Mouse (Mus musculus) limb, embryonic 14.5 days (tissue): ENCODE results near the gene Lhb. TPM values are rescaled to one million over a fixed set of nuclear protein-coding genes. Genes with fewer than 3 reads are reported as not detected.
A peak's percentile ranks its signal among the peaks of the same experiment; 100 is the strongest.
"Not testable (repeated sequence)": the region's sequence is repeated elsewhere in the genome, so short reads cannot be mapped to it uniquely, and the experiment has no call there.

ENCODE experiments used
- ATAC-seq: fragments of 200-750 bp; cut with Nextera tagmentation; 2 replicates; pipeline ENCODE4 v1.8.0; 2017; ENCODE audit warnings: low read depth, moderate number of reproducible peaks, moderate TSS enrichment; ENCODE audit not compliant: low FRiP score
- DNase-seq: peaks from one replicate; pipeline ENCODE4 v3.0.0-alpha.2; 2015; ENCODE audit warnings: low spot score
- H3K27ac ChIP-seq: fragments of 300-500 bp; sonication (generic); replicated peaks from 2 replicates; pipeline ENCODE4 v1.5.1; 2014; ENCODE audit warnings: low read depth, mild to moderate bottlenecking, low read length, moderate library complexity, mixed read lengths
- H3K27me3 ChIP-seq: fragments of 300-500 bp; sonication (generic); 2 replicates; pipeline ENCODE4 v1.6.1; 2014; ENCODE audit warnings: low read length, mixed read lengths; ENCODE audit not compliant: control insufficient read depth, insufficient read depth
- H3K36me3 ChIP-seq: fragments of 300-500 bp; sonication (generic); 2 replicates; pipeline ENCODE4 v1.6.1; 2014; ENCODE audit warnings: mild to moderate bottlenecking, low read length, moderate library complexity, mixed read lengths; ENCODE audit not compliant: control insufficient read depth, insufficient read depth
- H3K4me1 ChIP-seq: fragments of 300-500 bp; sonication (generic); 2 replicates; pipeline ENCODE4 v1.6.1; 2014; ENCODE audit warnings: antibody characterized with exemption, low read length, mixed read lengths; ENCODE audit not compliant: control insufficient read depth, insufficient read depth
- H3K4me2 ChIP-seq: fragments of 300-500 bp; sonication (generic); replicated peaks from 2 replicates; pipeline ENCODE4 v1.6.1; 2014; ENCODE audit warnings: low read depth, mild to moderate bottlenecking, low read length, moderate library complexity; ENCODE audit not compliant: severe bottlenecking
- H3K4me3 ChIP-seq: fragments of 300-500 bp; sonication (generic); replicated peaks from 2 replicates; pipeline ENCODE4 v1.5.1; 2014; ENCODE audit warnings: low read length
- H3K9ac ChIP-seq: fragments of 300-500 bp; sonication (generic); 2 replicates; pipeline ENCODE4 v1.6.1; 2014; ENCODE audit warnings: mild to moderate bottlenecking, low read depth, low read length, moderate library complexity; ENCODE audit not compliant: severe bottlenecking
- H3K9me3 ChIP-seq: fragments of 300-500 bp; sonication (generic); 2 replicates; pipeline ENCODE4 v1.6.1; 2016; ENCODE audit warnings: low read length; ENCODE audit not compliant: control insufficient read depth
- POLR2A ChIP-seq: fragments of 200-500 bp; IDR thresholded peaks from 2 replicates; pipeline ENCODE4 v1.8.0; 2012; ENCODE audit warnings: inconsistent platforms, mild to moderate bottlenecking, moderate library complexity, borderline replicate concordance; ENCODE audit not compliant: insufficient read depth, insufficient read length; ENCODE audit errors: extremely low read depth
- WGBS: fragments of 180-500 bp; shearing (Covaris S2); extraction: QIAGEN DNeasy Blood & Tissue Kit; methylation state at CpG from one replicate; pipeline ENCODE4 v1.1.7; 2014; 5-methylcytosine and 5-hydroxymethylcytosine counted together
- polyA plus RNA-seq, 2 experiments: library from polyadenylated mRNA; depleted of rRNA in 1 of 2; stranded (reverse) in 1 of 2; unstranded in 1 of 2; fragments of >200 nt; fragmentation: Nextera tagmentation in 1 of 2; extraction: Ambion mirVana in 1 of 2; gene quantifications; 2 replicates each; pipeline versions ENCODE4 v1.2.1 to v1.2.3; 2012 to 2014

Lhb gene
- polyA plus RNA-seq, 2 experiments = 0.50 TPM; not detected in 1

DNA sequence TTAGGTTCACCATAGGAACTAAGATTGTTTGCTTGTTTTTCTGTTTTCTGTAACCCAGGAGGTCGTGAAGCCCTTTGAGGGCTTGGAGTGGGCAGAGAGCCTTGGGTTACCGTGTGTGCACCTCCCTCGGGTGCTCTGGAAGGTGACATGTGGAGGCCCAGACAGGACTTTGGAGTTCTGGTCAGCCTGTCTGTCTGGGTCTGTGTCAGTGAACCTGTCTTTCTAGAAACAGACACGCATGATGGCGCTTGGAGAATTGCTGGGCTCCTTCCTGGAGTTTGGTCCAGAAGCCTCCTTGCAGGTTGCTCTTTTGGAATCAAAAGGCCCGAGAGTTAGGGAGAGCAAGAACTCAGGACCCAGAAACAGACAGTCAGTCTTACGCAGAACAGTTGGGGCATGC is 39.8 kb downstream of the Lhb start:
- ATAC-seq (no peak), DNase-seq (no peak)
- H3K27me3 ChIP-seq = no peaks in the 10 kb centered on the region
- 73% methylated on average over 7 of the region's 7 CpGs for WGBS
- H3K27ac ChIP-seq = peak overlapping the region; percentile 88
- peak overlapping the region; percentile 73 for H3K4me3 ChIP-seq
- H3K9me3 ChIP-seq = no peaks in the 10 kb centered on the region
- H3K36me3 ChIP-seq = peaks cover 66% of the 10 kb centered on the region
- peak overlapping the region; percentile 69 for H3K4me2 ChIP-seq
- no peak for TF ChIP-seq POLR2A
- peak overlapping the region; percentile 43 for H3K9ac ChIP-seq
- peaks cover 32% of the 10 kb centered on the region for H3K4me1 ChIP-seq

DNA sequence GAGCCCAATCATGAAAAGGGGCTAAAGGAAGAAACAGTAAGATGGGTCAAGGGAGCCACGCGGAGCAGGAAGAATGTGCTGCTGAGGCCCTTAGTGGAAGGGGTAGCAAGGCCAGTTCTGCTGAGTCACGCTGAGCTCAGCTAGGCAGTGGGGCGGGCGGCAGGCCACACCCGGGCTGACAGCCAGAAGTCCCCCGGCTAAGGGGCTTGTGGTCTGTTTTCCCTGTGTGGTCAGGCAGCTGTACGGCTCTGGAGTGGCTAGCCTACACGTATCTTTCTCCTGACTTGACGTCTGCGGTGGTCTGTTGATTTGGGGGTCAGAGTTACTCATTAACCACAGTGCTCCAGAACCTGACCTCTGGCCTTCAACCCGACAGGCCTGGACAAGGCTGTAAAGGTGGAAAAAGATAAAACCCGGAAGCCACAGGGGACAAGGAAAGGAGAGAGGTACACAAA is 40.3 kb downstream of the Lhb start:
- 11% methylated on average over 13 of the region's 13 CpGs for WGBS
- DNase-seq (peak; percentile 86), ATAC-seq (peak; percentile 17; the same call in 1 of the 2 replicates)
- Histone ChIP-seq H3K4me2 (peak overlapping the region; percentile 69), H3K27me3 (no peaks in the 10 kb centered on the region), H3K27ac (peak overlapping the region; percentile 88), H3K9ac (no peak overlapping the region), H3K9me3 (no peaks in the 10 kb centered on the region), H3K4me3 (peak overlapping the region; percentile 73; the same call in 1 of the 2 replicates), H3K4me1 (peaks cover 36% of the 10 kb centered on the region), H3K36me3 (peaks cover 63% of the 10 kb centered on the region)
- TF ChIP-seq POLR2A = no peak

DNA sequence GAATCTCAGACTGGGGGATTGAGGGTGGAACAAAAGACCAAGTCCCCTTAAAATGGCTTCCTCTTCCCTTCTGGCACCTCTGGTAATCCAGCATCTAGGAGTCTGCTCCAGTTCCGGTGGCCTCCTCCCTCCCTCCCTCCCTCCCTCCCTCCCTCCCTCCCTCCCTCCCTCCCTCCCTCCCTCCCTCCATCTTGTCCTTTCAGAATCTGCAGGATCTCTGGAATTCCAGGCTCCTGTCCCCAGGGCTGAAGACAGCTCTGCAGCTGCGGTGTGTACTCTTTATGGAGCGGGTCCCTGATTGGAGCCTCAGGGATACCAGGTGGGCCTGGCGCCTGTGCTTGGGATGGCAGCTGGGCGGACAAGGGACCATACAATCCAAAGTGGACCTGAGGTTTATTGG is 40.7 kb downstream of the Lhb start:
- H3K36me3 ChIP-seq = peaks cover 59% of the 10 kb centered on the region
- ATAC-seq (no peak), DNase-seq (no peak)
- no peak overlapping the region for H3K4me2 ChIP-seq
- no peak for TF ChIP-seq POLR2A
- no peak overlapping the region for H3K4me3 ChIP-seq
- H3K27me3 ChIP-seq = no peaks in the 10 kb centered on the region
- H3K9me3 ChIP-seq = no peaks in the 10 kb centered on the region
- WGBS = 52% methylated on average over 4 of the region's 5 CpGs
- H3K27ac ChIP-seq = peak overlapping the region; percentile 88
- no peak overlapping the region for H3K9ac ChIP-seq
- H3K4me1 ChIP-seq = peaks cover 39% of the 10 kb centered on the region

DNA sequence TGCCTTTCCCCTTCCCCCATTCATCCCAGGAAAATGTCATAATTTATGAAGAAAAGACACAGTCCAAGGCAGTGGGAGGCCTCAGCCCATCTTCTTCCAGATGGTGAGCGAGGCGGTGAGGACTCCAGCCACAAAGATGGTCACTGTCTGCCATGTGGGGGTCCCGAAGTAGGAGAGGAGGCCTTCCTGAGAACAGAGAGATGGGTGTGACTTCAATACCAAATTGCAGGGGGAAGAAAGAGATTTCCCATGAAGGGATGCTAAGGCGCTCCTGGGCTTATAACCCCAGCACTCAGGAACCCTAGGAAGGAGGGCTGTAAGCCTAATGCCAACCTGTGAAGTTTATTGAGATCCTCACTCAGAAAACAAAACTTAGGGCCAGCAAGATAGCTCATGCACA is 41.2 kb downstream of the Lhb start:
- peaks cover 56% of the 10 kb centered on the region for H3K36me3 ChIP-seq
- TF ChIP-seq POLR2A = no peak
- H3K9ac ChIP-seq = no peak overlapping the region

DNA sequence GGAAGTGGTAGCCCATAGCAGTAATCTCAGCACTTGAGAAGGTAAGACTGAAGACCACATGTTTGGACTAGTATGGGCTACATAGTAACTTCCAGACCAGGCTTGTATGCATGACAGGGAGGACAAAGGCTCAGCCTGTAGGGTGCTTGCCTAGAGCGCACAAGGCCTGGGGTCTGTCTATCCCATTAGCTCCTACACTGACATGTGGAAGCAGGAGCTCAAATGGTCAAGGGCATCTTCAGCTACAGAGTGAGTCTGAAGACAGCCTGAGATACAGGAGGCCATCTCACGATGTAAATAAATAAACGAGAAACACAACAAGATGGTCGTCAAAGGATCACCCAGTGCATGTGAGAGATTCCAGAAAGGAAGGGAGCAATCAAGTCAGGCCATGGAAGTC is 41.7 kb downstream of the Lhb start:
- Histone ChIP-seq H3K4me2 (no peak overlapping the region), H3K9me3 (no peaks in the 10 kb centered on the region), H3K9ac (no peak overlapping the region), H3K4me1 (peaks cover 29% of the 10 kb centered on the region), H3K27ac (no peak overlapping the region), H3K4me3 (no peak overlapping the region), H3K27me3 (no peaks in the 10 kb centered on the region), H3K36me3 (peaks cover 50% of the 10 kb centered on the region)
- DNase-seq (no peak), ATAC-seq (no peak)
- WGBS = 87% methylated on average over 4 of the region's 4 CpGs
- TF ChIP-seq POLR2A = no peak

More for the DNA sequence above, 41.2 kb downstream of the Lhb start:
- ATAC-seq = no peak
- Histone ChIP-seq H3K27me3 (no peaks in the 10 kb centered on the region), H3K4me1 (peaks cover 35% of the 10 kb centered on the region), H3K9me3 (no peaks in the 10 kb centered on the region), H3K4me3 (no peak overlapping the region), H3K27ac (0 out of 2 replicates have a peak overlapping the region, but pooled peaks have one; percentile 88), H3K4me2 (no peak overlapping the region)
- DNase-seq = no peak
- WGBS = 93% methylated on average over 4 of the region's 4 CpGs

DNA sequence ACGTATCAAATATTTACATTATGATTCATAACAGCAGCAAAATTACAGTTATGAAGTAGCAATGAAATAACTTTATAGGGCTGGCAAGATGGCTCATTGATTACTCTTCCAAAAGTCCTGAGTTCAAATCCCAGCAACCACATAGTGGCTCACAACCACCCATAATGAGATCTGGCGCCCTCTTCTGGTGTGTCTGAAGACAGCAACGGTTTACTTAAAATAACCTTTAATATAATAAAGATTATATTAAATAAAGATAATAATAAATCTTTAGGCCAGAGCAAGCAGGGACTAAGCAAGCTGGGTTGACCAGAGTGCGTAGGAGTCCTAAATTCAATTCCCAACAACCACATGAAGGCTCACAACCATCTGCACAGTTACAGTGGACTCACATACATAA is 42.2 kb downstream of the Lhb start:
- peaks cover 45% of the 10 kb centered on the region for H3K36me3 ChIP-seq
- 86% methylated on average over 4 of the region's 4 CpGs for WGBS
- not testable (repeated sequence) for H3K4me3 ChIP-seq, ATAC-seq, H3K9ac ChIP-seq, H3K27ac ChIP-seq, H3K4me2 ChIP-seq, H3K9me3 ChIP-seq, DNase-seq, H3K27me3 ChIP-seq
- peaks cover 24% of the 10 kb centered on the region for H3K4me1 ChIP-seq
